Mouse (Mus musculus) brain, embryonic 18.5 days (tissue): ENCODE measurements around the gene Nubp2.

Source experiments
- DNase-seq: peaks from one replicate; pipeline ENCODE4 v3.0.0-alpha.2; 2012; ENCODE audit warnings: low read depth, low spot score

The Nubp2 gene

GRCm38 (mm10) chr17:24886134-24886931 lies at the start of gene Nubp2, which contains the start of gene Spsb3:
Nubp2 (minus strand) TSS chr17:24886349.
Spsb3 (plus strand) TSS chr17:24886643.
- DNase-seq: peak; percentile 100

GRCm38 (mm10) chr17:24935666-24936065 lies 49.5 kb upstream of the Nubp2 start:
- no peak for DNase-seq

DNA sequence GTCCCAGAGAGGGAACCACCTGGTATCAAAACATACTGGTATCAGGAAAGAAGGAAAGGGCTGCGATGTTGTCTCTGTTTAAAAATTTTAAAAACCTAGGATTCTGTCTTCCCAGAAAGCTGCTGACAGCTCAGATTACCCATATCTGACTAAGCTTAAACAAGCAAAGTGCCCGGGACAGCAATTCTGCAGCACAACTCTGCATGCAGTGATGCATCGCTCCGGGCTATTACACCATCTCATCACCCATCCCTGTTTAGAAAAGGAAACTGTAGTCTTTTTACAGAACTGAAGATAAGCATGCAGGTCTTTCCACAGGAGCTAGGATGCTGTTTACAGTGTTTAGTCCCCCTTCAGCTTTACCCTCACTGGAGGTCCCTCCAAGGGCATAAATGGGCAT lies 48.8 kb upstream of the Nubp2 start:
- no peak for DNase-seq

GRCm38 (mm10) chr17:24933163-24933562 lies 47.0 kb upstream of the Nubp2 start:
- no peak for DNase-seq

- no peak for DNase-seq
These were observed 46.3 kb upstream of the Nubp2 start for GRCm38 (mm10) chr17:24932431-24932830.

DNA sequence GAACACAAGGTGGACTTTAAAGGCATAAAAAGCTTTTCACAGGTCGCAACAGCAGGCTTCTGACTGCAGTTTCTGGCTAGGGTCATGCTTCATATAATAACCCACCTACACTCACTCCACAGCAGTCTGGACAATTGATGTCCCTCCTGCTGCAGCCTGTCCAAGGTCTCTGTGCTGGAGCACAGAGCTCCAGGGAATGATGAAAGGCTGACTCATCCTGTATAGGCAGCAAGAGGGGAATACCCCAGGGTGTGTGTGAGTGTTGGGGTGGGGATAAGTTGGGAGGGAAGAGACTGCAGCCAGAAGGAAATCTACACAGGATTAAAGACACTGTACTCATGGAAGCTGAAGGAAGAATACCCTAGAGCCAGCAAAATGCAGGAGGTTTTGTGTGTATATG lies 43.4 kb upstream of the Nubp2 start:
- DNase-seq: no peak

GRCm38 (mm10) chr17:24923246-24923645 lies 37.1 kb upstream of the Nubp2 start:
- DNase-seq: no peak

DNA sequence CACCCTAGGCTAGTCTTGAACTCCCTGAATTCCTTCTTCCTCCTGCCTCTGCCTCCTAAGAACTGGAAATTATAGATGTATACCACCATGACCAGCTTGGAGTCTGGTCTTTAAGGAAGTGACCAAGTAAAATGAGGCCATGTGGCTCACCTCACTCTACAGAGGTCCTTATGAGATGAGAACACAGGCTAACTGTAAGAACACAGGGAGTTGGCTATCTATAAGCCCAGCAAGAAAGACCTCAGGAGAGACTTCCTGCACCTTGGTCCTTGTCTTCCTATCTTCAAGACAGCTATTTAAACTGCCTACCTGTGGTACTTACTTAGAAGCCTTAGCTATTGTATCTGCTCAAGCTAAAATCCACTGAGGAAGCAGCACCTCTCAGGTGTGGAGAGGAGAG lies 27.8 kb upstream of the Nubp2 start:
- no peak for DNase-seq

DNA sequence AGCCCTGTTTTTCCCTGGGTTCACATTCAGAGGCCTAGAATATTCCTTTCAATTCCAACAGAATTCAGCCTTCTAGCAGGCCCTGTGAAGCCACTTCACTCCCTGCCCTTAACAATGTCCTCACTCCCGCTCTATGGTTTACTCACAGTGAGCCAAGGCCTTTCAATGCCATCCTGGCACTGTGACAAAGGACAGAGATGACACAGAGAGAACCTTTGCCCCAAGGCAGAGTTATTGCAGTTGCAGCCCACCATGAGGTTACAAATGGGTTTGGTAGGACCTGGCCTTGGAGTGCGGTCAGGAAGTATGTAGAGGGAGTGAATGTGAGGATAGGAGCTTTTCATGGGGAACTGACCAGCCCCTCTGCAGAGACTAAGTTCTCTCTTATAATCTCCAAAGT lies 21.4 kb upstream of the Nubp2 start:
- no peak for DNase-seq

DNA sequence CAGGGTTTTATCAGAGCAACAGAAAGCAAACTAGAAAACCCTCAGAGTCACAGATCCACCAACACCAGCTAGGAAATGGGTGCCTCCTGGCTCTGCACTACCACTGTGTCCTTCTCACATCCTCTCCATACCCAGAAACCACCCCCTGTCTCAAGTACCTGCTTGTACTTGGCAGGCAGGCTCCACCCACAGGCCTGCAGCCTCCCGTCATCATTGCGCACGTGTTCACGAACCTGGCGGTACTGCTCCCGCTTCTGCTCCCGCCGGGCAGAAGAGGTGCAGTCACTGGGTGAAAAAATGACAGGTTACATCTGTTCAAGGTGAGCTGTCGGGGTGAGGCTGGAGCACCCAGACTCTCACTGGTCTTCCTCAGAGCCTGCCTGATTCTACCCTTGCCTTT lies 17.6 kb upstream of the Nubp2 start:
- no peak for DNase-seq

GRCm38 (mm10) chr17:24902671-24903474 lies 16.7 kb upstream of the Nubp2 start:
- DNase-seq: no peak

GRCm38 (mm10) chr17:24902124-24902523 lies 16.0 kb upstream of the Nubp2 start:
- DNase-seq: no peak

DNA sequence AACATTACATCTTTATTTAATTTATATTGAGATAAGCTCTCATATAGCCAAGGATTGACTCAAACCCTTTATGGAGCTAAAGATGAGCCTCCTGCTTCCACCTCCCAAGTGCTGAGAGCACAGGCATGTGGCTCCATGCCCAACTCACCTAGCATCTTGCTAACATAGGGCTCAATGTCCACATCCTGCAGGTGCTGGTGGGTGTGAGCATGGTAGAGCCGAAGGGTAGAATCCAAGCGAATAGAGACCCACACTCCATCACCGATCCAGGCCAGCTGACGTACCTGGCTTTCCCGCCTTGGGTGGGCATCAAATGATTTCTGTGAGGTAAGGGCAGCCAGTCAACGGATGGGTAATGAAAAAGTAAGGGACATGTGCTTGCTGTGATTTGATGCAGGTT lies 13.9 kb upstream of the Nubp2 start:
- no peak for DNase-seq

DNA sequence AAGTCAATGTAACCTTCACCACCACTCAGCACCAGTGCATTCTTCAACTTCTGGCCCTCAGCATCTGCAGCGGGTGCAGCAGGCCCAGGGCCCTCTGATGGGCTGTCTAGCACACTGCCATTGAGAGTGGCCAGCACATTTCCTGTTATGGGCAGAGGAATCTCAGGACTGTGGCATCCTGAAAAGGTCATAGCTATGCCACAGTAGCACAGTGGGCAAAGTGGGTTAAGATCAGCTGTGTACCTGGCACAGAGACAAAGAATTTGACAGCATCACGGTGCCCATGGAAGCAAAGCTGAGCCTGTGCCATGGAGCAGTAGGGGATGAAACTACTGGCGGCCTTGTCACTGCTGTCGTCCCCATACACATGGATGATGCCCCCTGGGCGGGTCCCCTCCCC lies 13.0 kb upstream of the Nubp2 start:
- no peak for DNase-seq

GRCm38 (mm10) chr17:24898041-24898854 lies 12.1 kb upstream of the Nubp2 start:
- DNase-seq: no peak

GRCm38 (mm10) chr17:24897600-24897999 lies 11.5 kb upstream of the Nubp2 start:
- DNase-seq: no peak

GRCm38 (mm10) chr17:24896993-24897269 lies 10.8 kb upstream of the Nubp2 start:
- DNase-seq: no peak

- DNase-seq: peak; percentile 12
These were observed 10.3 kb upstream of the Nubp2 start, which contains the start of gene Nme3 for GRCm38 (mm10) chr17:24896241-24896992. Nme3 (plus strand) TSS chr17:24896500.

DNA sequence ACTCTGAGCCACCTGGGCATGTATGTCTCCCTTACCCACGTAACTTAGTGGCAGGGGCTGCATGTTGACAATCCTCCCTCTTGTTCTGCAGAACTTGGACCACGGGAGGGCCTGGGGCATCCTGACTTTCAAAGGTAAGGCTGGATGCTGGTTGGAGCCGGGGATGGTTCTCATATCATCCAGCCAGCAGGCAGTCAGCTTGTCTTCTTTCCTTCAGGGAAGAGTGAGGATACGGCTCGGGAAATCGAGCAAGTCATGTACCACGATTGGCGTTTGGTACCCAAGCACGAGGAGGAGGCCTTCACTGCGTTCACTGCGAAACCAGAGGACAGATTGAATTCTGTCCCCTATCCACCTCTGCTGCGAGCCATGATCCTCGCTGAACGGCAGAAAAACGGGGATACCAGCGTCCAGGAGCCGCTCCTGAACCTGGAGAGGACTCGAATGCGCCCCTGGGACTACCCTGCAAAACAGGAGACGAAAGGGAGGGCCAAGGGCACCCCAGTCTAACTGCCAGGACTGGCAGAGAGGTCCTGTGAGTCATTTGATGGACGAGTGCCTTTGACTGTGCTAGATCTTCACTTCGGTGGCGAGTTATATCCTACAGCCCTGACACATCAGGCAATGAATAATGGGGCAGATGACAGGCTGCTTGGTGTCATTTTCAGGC lies 9.6 kb upstream of the Nubp2 start:
- no peak for DNase-seq

DNA sequence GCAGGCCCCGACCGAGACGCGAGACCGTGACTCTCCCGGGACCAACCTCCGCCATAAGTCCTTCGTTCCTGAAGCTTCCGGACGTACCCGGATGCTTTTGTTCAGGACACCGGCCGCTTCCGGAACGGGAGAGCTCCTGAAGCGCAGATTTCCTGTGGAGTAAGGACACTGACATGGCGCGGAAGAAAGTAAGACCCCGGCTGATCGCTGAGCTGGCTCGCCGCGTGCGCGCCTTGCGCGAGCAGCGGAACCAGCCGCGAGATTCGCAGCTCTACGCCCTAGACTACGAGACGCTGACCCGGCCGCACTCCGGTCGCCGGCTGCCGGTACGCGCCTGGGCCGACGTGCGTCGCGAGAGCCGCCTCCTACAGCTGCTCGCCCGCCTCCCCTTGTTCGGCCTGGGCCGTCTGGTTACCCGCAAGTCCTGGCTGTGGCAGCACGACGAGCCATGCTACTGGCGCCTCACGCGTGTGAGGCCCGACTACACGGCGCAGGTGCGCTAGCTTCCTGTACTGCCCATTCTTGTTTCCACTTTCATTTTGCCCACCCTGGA lies 8.9 kb upstream of the Nubp2 start, which contains the start of the genes Eme2 and Mrps34:
TSS of gene Eme2 (minus strand) at position 93 of the 553 bp plus-strand sequence.
TSS of gene Mrps34 (plus strand) at position 122 of the 553 bp plus-strand sequence.
- DNase-seq: peak; percentile 77
